Mouse (Mus musculus): ENCODE measurements around the gene B4galnt3.

GRCm38 (mm10) chr6:120191396-120192170, 102.8 kb downstream of the B4galnt3 start:
- TF ChIP-seq CTCF (IDR thresholded peaks at IDR 0.05; ENCODE audit: low read depth) (no peak), EP300 (IDR thresholded peaks at IDR 0.05; ENCODE audit: low read depth) (no peak)
